Mouse (Mus musculus): ENCODE measurements around the gene Pax3. TPM values are rescaled to one million over a fixed set of nuclear protein-coding genes. Genes with fewer than 3 reads are reported as not detected.
A peak's percentile ranks its signal among the peaks of the same experiment; 100 is the strongest.

Gene Pax3
- total and polyA plus RNA-seq, 2 experiments from 2014 or later: 0.05 TPM; not detected in 1

GRCm38 (mm10) chr1:78187788-78188173, 9.2 kb downstream of the Pax3 start:
- WGBS: 13% methylated on average over 6 of the region's 6 CpGs
- Histone ChIP-seq H3K27ac (ENCODE audit: low read depth) (no peak overlapping the region), H3K36me3 (replicated peaks; ENCODE audit: control insufficient read depth, insufficient read depth, low read length) (no peaks in the 10 kb centered on the region), H3K4me2 (ENCODE audit: low read depth, low read length) (no peak overlapping the region), H3K4me3 (ENCODE audit: low read depth, low read length) (no peak overlapping the region), H3K9ac (replicated peaks; ENCODE audit: low read depth, low read length) (no peak overlapping the region), H3K9me3 (replicated peaks; ENCODE audit: control insufficient read depth, low read length) (no peaks in the 10 kb centered on the region), H3K4me1 (ENCODE audit: control insufficient read depth, insufficient read depth) (no peaks in the 10 kb centered on the region), H3K27me3 (ENCODE audit: control insufficient read depth, insufficient read depth, low read length) (peaks cover 92% of the 10 kb centered on the region)
- no peak for DNase-seq (ENCODE audit: low spot score)
- TF ChIP-seq EP300 (IDR thresholded peaks at IDR 0.05; ENCODE audit: low read depth) (no peak), CTCF (IDR thresholded peaks at IDR 0.05; ENCODE audit: low read depth) (no peak)
- no peak for ATAC-seq (ENCODE audit: insufficient read depth, low read depth)

DNA sequence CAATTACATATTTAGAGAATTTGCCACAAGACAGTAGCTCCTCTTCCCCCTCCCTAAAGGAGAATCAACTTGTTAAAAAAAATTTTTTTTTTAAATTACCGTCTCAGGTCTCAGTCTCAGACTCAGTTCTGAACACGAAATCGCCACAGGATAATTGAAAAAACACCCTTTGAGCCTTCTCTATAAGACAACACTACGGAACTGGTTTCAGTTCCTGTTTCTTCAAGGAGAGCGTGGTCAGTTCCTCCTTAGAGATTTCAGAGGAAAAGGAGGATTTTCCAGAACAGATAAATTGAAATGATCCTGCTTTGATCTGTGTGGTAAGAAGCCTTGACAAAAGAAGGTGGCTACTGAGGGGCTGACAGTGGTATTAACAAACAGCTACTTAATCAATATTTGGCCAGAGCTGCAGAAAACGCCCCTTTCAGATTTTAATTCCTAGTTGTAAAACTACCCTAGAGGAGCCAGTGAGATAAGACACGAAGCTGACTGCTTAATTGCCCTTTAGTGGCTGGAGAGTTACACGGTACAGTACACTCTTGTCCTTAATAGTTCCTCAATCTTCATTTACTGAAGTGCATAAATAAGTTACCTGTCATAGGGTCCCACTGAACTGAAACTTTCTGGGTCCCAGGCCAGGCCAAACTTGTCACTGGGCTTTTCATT, 9.7 kb downstream of the Pax3 start:
- TF ChIP-seq CTCF (IDR thresholded peaks at IDR 0.05; ENCODE audit: low read depth) (no peak), EP300 (IDR thresholded peaks at IDR 0.05; ENCODE audit: low read depth) (no peak)
- peaks cover 89% of the 10 kb centered on the region for H3K27me3 ChIP-seq (ENCODE audit: control insufficient read depth, insufficient read depth, low read length)
- no peak overlapping the region for H3K27ac ChIP-seq (ENCODE audit: low read depth)
- H3K4me2 ChIP-seq (ENCODE audit: low read depth, low read length): no peak overlapping the region
- ATAC-seq (ENCODE audit: insufficient read depth, low read depth): no peak
- 7% methylated on average over 8 of the region's 8 CpGs for WGBS
- no peaks in the 10 kb centered on the region for H3K4me1 ChIP-seq (ENCODE audit: control insufficient read depth, insufficient read depth)
- no peak overlapping the region for H3K9ac ChIP-seq (replicated peaks; ENCODE audit: low read depth, low read length)
- no peak for DNase-seq (ENCODE audit: low spot score)
- no peaks in the 10 kb centered on the region for H3K36me3 ChIP-seq (replicated peaks; ENCODE audit: control insufficient read depth, insufficient read depth, low read length)
- H3K4me3 ChIP-seq (ENCODE audit: low read depth, low read length): no peak overlapping the region
- H3K9me3 ChIP-seq (replicated peaks; ENCODE audit: control insufficient read depth, low read length): no peaks in the 10 kb centered on the region

- 61% methylated on average over 5 of the region's 5 CpGs for WGBS
- H3K27ac ChIP-seq (ENCODE audit: low read depth): no peak overlapping the region
- no peaks in the 10 kb centered on the region for H3K36me3 ChIP-seq (replicated peaks; ENCODE audit: control insufficient read depth, insufficient read depth, low read length)
- H3K9ac ChIP-seq (replicated peaks; ENCODE audit: low read depth, low read length): no peak overlapping the region
- ATAC-seq (ENCODE audit: insufficient read depth, low read depth) (no peak), DNase-seq (ENCODE audit: low spot score) (no peak)
- H3K9me3 ChIP-seq (replicated peaks; ENCODE audit: control insufficient read depth, low read length): no peaks in the 10 kb centered on the region
- H3K4me2 ChIP-seq (ENCODE audit: low read depth, low read length): no peak overlapping the region
- TF ChIP-seq EP300 (IDR thresholded peaks at IDR 0.05; ENCODE audit: low read depth) (no peak), CTCF (IDR thresholded peaks at IDR 0.05; ENCODE audit: low read depth) (no peak)
- no peak overlapping the region for H3K4me3 ChIP-seq (ENCODE audit: low read depth, low read length)
- no peaks in the 10 kb centered on the region for H3K4me1 ChIP-seq (ENCODE audit: control insufficient read depth, insufficient read depth)
- peaks cover 72% of the 10 kb centered on the region for H3K27me3 ChIP-seq (ENCODE audit: control insufficient read depth, insufficient read depth, low read length)
These were observed 14.0 kb downstream of the Pax3 start for GRCm38 (mm10) chr1:78182954-78183353.

DNA sequence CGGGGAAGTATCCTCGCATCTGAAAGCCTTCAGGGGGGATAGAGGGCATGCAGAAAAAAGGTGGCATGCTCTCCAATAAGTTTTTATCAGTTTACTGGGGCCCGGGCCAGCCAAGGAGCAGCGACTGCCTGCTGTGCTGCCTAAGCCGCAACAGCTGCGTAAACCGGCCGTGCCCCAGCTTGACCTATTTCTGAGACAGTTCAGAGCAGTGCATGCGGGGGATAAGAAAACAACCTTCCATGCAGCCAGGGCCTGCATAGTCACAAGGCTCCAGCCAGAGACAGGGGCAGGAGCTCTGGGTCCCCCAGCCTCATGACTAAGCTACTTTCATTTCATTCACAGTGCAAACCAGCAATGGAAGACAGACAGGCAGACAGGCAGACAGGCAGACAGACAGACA, 15.1 kb downstream of the Pax3 start:
- ATAC-seq (ENCODE audit: insufficient read depth, low read depth): no peak
- 19% methylated on average over 9 of the region's 9 CpGs for WGBS
- DNase-seq (ENCODE audit: low spot score): no peak
- Histone ChIP-seq H3K9me3 (replicated peaks; ENCODE audit: control insufficient read depth, low read length) (no peaks in the 10 kb centered on the region), H3K27ac (ENCODE audit: low read depth) (no peak overlapping the region), H3K36me3 (replicated peaks; ENCODE audit: control insufficient read depth, insufficient read depth, low read length) (no peaks in the 10 kb centered on the region), H3K27me3 (ENCODE audit: control insufficient read depth, insufficient read depth, low read length) (peaks cover 68% of the 10 kb centered on the region), H3K9ac (replicated peaks; ENCODE audit: low read depth, low read length) (no peak overlapping the region), H3K4me1 (ENCODE audit: control insufficient read depth, insufficient read depth) (no peaks in the 10 kb centered on the region), H3K4me3 (ENCODE audit: low read depth, low read length) (peak overlapping the region; percentile 13; the same call in 1 of the 2 replicates), H3K4me2 (ENCODE audit: low read depth, low read length) (peak overlapping the region; percentile 37; the same call in 1 of the 2 replicates)
- TF ChIP-seq CTCF (IDR thresholded peaks at IDR 0.05; ENCODE audit: low read depth): no peak
- TF ChIP-seq EP300 (IDR thresholded peaks at IDR 0.05; ENCODE audit: low read depth): no peak

DNA sequence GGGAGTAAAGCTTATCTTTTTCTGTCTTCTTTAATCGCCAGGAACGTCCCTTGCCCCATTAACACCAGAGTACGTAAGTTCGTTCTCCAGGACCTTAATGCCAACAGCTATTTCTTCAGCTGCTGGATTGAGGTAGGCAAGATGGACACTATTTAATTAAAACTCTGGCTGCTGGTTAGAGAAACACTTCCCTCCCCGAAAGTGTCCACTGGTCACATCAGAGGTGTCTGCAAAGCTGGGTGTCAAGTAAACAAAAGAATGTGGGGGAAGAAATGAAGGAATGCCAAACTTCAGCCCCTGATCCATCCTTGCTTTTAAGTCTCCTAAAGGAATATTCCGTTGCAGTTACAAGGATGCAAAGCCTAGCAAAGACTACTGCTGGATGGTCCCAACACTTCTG, 24.6 kb downstream of the Pax3 start:
- Histone ChIP-seq H3K9ac (replicated peaks; ENCODE audit: low read depth, low read length) (no peak overlapping the region), H3K4me3 (ENCODE audit: low read depth, low read length) (no peak overlapping the region), H3K27ac (ENCODE audit: low read depth) (no peak overlapping the region), H3K4me1 (ENCODE audit: control insufficient read depth, insufficient read depth) (no peaks in the 10 kb centered on the region), H3K4me2 (ENCODE audit: low read depth, low read length) (no peak overlapping the region), H3K36me3 (replicated peaks; ENCODE audit: control insufficient read depth, insufficient read depth, low read length) (no peaks in the 10 kb centered on the region), H3K9me3 (replicated peaks; ENCODE audit: control insufficient read depth, low read length) (no peaks in the 10 kb centered on the region), H3K27me3 (ENCODE audit: control insufficient read depth, insufficient read depth, low read length) (peaks cover 46% of the 10 kb centered on the region; the same call in 1 of the 2 replicates)
- DNase-seq (ENCODE audit: low spot score) (no peak), ATAC-seq (ENCODE audit: insufficient read depth, low read depth) (no peak)
- 51% methylated on average over 6 of the region's 6 CpGs for WGBS
- TF ChIP-seq CTCF (IDR thresholded peaks at IDR 0.05; ENCODE audit: low read depth) (no peak), EP300 (IDR thresholded peaks at IDR 0.05; ENCODE audit: low read depth) (no peak)

DNA sequence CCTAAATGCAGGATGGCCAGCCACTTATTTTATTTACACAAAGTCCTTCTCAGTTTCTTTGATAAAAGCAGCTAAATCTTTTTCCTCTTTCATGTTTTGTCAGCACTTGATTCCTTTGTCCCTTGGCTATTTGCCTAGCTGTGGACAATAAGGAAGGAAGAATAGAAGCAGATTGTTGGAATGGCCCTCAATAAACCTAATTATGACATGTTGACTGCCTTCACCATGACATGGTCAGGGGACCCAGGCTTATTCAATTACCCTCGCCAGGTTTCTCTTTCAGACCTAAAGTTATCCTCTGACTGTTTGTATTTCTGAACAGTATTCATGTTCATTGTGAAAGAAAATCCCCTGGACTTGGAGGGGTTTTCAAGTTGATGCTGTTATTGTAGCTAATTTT, 25.3 kb downstream of the Pax3 start:
- Histone ChIP-seq H3K36me3 (replicated peaks; ENCODE audit: control insufficient read depth, insufficient read depth, low read length) (no peaks in the 10 kb centered on the region), H3K9me3 (replicated peaks; ENCODE audit: control insufficient read depth, low read length) (no peaks in the 10 kb centered on the region), H3K27ac (ENCODE audit: low read depth) (no peak overlapping the region), H3K4me2 (ENCODE audit: low read depth, low read length) (no peak overlapping the region), H3K27me3 (ENCODE audit: control insufficient read depth, insufficient read depth, low read length) (peaks cover 39% of the 10 kb centered on the region; the same call in 1 of the 2 replicates), H3K9ac (replicated peaks; ENCODE audit: low read depth, low read length) (no peak overlapping the region), H3K4me1 (ENCODE audit: control insufficient read depth, insufficient read depth) (no peaks in the 10 kb centered on the region), H3K4me3 (ENCODE audit: low read depth, low read length) (no peak overlapping the region)
- ATAC-seq (ENCODE audit: insufficient read depth, low read depth): no peak
- TF ChIP-seq CTCF (IDR thresholded peaks at IDR 0.05; ENCODE audit: low read depth) (no peak), EP300 (IDR thresholded peaks at IDR 0.05; ENCODE audit: low read depth) (no peak)
- no peak for DNase-seq (ENCODE audit: low spot score)
- WGBS: 49% methylated on average over 1 of the region's 1 CpGs

Data from heart, postnatal 0 days (tissue).